Mouse (Mus musculus): ENCODE data around the gene Mtr.

Mtr gene

GRCm38 (mm10) chr13:12257391-12258380, at the start of gene Mtr:
Gene Mtr, minus strand, starts transcription at chr13:12258113.
- DNase-seq (ENCODE audit: inconsistent age in 2 of 2, low spot score in 1 of 2): peak; percentile 95 to 97

DNA sequence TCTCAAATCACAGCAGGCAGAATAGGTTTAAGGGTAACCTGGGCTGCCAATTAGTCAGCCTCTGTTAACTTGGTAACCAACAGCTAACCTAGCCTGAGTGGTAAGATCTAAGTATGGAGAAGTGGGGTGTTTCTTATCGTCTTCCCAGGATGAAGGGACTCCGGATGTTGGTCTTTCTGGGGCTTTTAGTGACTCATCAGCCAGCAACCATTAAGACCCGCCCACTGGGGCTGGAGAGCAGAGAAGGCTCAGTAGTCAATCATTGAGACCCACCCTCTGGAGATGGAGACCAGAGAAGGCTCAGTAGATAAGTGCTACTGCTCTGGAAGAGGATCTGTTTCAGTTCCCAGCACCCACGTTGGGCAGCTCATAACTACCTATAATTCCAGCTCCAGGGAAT, 49.4 kb upstream of the Mtr start:
- DNase-seq (ENCODE audit: inconsistent age in 2 of 2, low spot score in 1 of 2): no peak

DNA sequence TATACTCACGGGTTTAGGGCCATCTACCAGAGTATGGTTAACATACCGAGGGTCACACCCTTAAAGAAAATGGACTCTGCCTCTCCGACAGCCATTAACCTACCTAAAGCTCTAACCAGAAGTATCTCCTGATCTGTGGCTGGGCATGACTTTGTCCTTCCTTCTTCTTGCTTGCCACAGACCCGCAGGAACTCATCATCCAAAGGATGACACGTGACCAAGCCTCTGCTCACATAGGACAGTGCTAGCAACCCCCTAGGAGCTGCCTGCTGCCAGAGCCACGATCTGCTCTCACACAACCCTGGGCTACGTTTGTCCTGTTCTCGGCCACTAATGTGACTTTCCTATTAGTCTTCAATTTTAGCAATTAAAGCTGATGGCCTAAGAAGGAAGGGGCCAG, 47.6 kb upstream of the Mtr start:
- DNase-seq (ENCODE audit: inconsistent age in 2 of 2, low spot score in 1 of 2): no peak

DNA sequence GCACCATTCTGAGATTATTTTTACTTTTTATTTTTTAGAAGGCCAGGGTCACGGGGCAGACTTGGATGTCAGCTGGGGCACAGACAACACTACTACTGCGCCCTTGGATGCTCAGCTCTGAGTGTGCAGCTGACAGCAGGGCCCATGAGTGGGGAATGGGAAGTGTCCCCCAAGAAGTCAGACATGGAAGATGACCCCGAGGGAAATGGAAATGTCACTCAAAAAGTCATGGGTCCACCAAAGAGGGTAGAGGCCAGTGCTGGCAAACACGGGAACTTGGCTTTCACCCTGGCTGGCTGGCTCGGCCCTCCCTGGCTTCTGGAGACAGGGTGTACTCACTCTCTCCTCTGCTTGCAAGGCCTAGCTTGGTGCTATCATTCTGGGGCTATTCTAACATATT, 47.1 kb upstream of the Mtr start:
- DNase-seq (ENCODE audit: inconsistent age in 2 of 2, low spot score in 1 of 2): no peak

DNA sequence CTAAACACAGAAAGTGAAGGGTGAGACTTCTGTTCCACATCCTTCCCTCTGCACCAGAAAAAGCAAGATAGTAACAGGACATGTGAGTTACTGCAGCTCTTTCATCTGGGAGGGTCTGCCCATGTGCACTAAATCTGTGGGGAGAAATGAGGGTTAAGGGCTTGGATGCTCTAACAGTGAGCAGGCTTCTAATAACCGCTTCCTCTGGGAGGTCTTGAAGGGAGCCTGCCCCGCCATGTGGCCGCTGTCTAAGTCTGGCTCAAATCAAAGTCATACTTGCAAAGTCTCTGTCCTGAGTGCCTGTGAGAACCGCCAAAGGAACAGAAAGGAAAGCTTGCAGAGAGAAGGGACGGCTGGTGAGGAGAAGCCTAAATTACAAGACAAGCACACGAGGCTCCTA, 39.9 kb upstream of the Mtr start:
- no peak for DNase-seq (ENCODE audit: inconsistent age in 2 of 2, low spot score in 1 of 2)

GRCm38 (mm10) chr13:12296701-12297100, 38.8 kb upstream of the Mtr start:
- peak; percentile 38 to 81 for DNase-seq (ENCODE audit: inconsistent age in 2 of 2, low spot score in 1 of 2)

GRCm38 (mm10) chr13:12293810-12294209, 35.9 kb upstream of the Mtr start:
- peak in 1 of 2 experiments; percentile 42 for DNase-seq (ENCODE audit: inconsistent age in 2 of 2, low spot score in 1 of 2)

DNA sequence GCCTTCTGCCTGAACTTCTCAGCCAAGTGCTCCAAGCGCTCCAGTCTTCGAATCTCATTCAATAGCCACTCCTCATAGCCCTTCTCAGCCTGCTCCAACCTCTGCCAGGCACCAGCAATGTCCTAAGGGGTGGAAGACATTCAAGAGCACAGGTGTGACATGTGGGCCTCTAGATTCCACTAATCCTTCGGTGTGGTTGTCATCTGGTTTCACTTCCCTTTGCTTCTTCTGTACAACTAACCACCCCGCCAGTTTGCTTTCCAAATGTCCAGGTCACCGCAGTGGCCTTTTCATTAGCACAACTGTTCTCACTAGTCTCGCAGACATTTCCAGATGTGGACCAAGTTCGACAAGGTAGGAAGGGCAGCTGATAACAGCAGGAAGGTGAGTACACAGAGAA, 32.8 kb upstream of the Mtr start:
- DNase-seq (ENCODE audit: inconsistent age in 2 of 2, low spot score in 1 of 2): no peak

DNA sequence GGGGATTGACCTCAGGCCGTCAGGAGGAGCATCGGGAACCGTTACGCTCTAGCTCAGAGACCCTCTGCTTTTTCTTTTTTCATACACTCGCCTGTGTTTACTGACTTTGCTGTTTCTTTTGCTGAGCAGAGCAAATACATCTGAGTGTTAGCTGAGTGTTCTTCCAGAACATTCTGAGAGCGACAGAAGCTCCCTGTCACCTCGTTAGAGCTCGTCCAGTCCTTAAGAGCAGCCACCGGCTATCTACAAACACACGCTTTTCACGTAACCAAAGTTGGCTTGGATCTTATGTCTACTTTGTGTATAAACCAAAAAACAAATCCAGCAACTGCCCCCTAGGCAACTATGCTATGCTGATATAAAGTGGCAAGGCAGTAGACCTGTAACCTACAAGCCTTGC, 26.6 kb upstream of the Mtr start:
- no peak for DNase-seq (ENCODE audit: inconsistent age in 2 of 2, low spot score in 1 of 2)

GRCm38 (mm10) chr13:12283826-12284225, 25.9 kb upstream of the Mtr start:
- DNase-seq (ENCODE audit: inconsistent age in 2 of 2, low spot score in 1 of 2): peak; percentile 88 to 90

GRCm38 (mm10) chr13:12274721-12275120, 16.8 kb upstream of the Mtr start:
- DNase-seq (ENCODE audit: inconsistent age in 2 of 2, low spot score in 1 of 2): peak in 1 of 2 experiments; percentile 48

- DNase-seq (ENCODE audit: inconsistent age in 2 of 2, low spot score in 1 of 2): no peak
Observed at GRCm38 (mm10) chr13:12274220-12274619, 16.3 kb upstream of the Mtr start.

GRCm38 (mm10) chr13:12272953-12273352, 15.0 kb upstream of the Mtr start:
- peak in 1 of 2 experiments; percentile 82 for DNase-seq (ENCODE audit: inconsistent age in 2 of 2, low spot score in 1 of 2)

GRCm38 (mm10) chr13:12267971-12268370, 10.1 kb upstream of the Mtr start:
- no peak for DNase-seq (ENCODE audit: inconsistent age in 2 of 2, low spot score in 1 of 2)

DNA sequence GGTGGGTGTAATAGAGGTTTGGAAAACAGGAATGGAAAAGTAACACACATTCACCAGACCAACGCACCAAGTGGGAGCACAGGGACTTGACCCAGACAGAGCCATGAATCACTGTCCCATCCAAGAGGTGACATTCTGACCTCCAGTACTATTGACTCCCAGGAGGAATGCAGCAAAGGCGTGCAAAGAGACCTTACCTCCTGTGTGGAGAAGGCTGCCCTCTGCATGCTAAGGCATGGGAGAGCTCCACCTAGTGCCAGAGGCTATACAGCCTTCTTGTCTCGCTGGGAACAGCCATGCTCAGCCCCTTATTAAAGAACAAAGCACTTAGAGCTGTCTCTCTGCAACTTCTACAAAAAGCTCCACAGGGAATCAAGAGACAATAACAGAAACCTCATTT, 9.2 kb upstream of the Mtr start:
- DNase-seq (ENCODE audit: inconsistent age in 2 of 2, low spot score in 1 of 2): peak in 1 of 2 experiments; percentile 63

DNA sequence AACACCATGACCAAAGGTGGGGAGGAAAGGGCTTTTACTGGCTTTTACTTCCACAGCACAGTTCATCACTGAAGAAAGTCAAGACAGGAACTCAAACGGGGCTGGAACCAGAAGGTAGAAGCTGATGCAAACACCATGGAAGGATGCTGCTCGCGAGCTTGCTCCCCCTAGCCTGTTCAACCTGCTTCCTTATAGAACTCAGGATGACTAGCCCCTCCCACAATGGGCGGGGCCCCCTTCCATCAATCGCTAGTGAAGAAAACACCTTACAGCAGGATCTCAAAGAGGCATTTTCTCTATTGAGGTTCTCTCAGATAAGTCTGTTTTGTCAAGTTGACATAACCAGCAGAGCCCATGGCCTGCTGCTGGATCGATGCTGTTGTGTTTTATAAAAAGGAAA, 6.1 kb upstream of the Mtr start:
- no peak for DNase-seq (ENCODE audit: inconsistent age in 2 of 2, low spot score in 1 of 2)

DNA sequence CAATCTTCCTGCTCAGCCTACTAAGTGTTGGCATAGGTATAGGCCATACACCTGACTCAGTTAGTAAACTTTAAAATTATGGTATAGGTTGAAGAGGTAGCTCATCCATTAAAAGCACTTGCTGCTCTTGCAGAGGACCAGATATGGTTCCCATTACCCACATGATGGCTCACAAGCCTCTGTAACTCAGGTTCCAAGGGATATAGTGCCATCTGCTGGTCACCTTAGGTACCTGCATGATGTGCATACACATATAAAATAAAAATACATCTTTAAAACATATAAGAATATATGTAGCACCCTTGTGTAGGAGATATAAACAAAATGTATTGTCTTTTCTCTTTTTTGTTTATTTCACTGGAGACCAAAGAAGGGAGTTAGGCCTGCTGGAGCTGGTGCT, 3.6 kb upstream of the Mtr start:
- peak in 1 of 2 experiments; percentile 13 for DNase-seq (ENCODE audit: inconsistent age in 2 of 2, low spot score in 1 of 2)

GRCm38 (mm10) chr13:12256871-12257390, 982 bp downstream of the Mtr start:
- DNase-seq (ENCODE audit: inconsistent age in 2 of 2, low spot score in 1 of 2): no peak

GRCm38 (mm10) chr13:12255911-12256705, 1.8 kb downstream of the Mtr start:
- peak in 1 of 2 experiments; percentile 57 for DNase-seq (ENCODE audit: inconsistent age in 2 of 2, low spot score in 1 of 2)

DNA sequence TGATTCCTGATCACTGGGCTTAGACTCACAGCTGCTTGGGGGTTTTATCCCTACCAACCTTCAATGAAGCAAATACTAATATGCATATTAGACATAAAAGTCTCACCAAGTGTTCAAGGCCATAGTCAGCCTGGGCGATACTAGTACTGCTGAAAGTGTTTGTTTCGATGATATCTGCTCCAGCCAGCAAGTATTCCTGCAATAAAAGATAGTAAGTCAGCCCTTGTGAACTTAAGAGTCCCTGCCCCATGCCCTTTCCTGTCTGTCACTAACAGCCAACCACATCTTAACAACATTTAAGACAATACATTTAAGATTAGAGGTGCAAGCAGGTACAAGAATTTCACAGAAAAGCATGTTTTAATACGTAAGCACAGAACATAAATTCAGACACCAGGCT, 7.4 kb downstream of the Mtr start:
- DNase-seq (ENCODE audit: inconsistent age in 2 of 2, low spot score in 1 of 2): no peak

- DNase-seq (ENCODE audit: inconsistent age in 2 of 2, low spot score in 1 of 2): no peak
Observed at GRCm38 (mm10) chr13:12249195-12249898, 8.6 kb downstream of the Mtr start.
